Mouse (Mus musculus): ENCODE data around the gene Apobec3.
A peak's percentile ranks its signal among the peaks of the same experiment; 100 is the strongest.
"Not testable (repeated sequence)": the region's sequence is repeated elsewhere in the genome, so short reads cannot be mapped to it uniquely, and the experiment has no call there.

The Apobec3 gene

DNA sequence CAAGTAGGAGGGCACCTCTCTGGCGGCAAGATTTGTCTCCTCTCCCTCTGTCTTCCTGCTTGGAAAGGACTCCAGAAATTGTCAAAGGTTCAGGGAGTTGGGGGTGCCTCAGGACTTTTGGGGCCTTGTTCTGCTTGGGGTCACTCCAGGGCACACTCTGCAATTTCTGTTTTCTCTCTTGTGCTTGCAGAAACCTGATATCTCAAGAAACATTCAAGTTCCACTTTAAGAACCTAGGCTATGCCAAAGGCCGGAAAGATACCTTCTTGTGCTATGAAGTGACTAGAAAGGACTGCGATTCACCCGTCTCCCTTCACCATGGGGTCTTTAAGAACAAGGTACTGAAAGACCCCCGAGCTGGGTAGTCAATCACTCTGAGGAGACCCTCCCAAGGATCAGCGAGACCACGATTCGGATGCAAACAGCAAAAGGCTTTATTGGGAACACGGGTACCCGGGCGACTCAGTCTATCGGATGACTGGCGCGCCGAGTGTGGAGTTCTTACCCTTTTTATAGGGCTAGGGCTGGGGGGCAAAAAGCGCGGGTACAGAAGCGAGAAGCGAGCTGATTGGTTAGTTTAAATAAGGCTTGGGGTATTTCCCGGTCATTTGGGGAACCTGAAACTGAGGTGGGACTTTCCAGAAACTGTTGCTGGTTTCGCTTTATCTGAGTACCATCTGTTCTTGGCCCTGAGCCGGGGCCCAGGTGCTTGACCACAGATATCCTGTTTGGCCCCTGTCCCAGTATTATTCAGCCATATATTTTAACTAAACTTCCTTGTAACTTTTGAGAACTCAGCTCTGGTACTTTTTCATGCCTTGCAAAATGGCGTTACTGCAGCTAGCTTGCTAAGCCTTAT is 4.0 kb downstream of the Apobec3 start:
- DNase-seq = peak in 1 of 2 experiments; percentile 43

DNA sequence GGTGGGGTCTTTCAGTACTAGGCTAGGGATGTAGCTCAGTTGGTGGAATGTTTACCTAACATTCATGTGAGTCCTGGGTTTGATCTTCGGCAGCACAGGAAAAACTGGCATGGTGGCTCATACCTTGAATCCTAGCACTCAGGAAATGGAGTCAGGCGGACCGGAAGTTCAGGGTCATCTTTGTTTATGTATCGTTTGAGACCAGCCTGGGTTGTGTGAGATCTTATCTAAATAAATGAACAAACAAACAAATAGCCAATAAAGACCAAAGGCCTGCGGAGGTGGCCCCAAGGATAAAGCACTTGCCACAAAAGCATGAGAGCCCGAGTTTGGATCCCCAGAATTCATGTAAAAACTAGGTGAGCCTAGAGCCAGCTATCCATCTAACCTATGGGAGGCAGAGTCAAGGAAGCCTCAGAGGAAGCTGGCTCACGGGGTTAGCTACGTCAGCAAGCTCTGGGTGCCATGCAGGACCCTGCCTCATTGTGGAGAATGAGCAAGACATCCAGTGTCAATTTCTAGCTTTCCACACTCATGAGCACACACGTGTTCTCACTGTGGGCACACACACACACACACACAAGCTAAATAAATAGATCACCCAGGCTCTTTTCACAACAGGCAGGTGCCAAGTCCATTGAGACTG is 4.7 kb downstream of the Apobec3 start:
- DNase-seq = no peak

DNA sequence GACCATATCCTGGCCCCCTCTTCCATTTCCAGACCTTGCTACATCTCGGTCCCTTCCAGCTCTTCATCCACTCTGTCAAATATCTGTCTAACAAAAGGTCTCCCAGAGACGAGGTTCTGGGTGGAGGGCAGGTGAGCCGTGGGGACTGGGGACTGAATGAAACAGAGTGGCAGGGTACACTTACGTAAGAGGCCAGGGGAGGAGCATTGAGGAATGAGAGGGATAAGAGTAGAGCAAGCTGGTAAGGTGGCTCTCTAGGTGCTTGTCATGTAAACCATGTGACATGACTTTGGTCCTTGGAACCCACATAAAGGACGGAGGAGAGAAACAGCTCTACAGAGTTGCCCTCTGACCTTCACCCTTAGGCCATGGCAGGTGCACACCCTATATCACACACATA is 7.5 kb downstream of the Apobec3 start:
- DNase-seq = no peak

DNA sequence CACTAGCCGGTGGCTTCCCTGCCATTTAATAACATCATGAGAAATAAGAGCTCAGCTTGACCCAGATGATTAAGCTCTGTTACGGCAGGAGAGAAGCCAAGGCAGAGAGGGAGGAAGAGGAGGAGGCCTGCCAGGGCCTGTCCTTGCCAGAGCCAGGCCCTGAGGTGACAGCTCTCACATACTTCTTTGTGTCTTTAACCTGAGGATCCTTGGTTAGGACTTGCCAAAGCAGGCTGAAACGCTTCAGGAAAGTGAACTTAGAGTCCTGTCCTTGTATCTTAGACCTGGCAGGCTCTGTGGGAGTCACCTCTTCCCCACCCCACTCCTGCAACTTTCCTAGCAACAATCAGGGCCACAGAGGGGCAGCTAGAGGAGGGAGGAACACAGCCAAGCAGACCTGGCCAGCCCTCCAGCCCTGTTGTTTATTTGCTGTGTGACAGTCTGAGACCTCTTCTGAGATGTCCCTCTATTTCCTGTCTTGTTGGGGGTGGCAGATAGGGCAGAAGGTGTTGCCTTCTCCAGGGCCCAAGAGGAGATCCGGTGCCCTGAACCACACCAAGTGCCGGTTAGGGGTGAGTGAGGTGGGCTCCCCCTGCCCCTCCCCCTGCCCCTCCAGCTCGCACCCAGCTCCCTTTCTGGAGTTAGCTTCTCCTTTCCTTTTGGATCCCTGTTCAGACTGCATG is 8.5 kb downstream of the Apobec3 start:
- DNase-seq = no peak

DNA sequence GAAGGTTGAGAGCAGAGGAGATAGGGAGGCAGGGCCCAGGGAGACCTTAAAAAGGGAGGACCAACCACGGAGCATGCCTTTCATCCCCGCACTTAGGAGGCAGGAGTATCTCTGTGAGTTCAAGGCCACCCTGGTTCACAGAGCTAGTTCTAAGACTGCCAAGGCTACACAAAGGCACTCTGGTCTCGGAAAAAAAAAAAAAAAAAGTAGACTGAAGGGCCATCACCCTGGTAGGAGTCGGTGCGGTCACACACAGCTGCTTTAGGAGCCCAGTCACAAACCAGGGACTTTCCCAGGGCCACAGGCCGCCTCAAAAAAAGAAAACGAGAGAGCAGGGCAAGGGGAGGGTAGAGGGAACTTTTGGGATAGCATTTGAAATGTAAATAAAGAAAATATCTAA is 9.3 kb downstream of the Apobec3 start:
- DNase-seq = no peak

DNA sequence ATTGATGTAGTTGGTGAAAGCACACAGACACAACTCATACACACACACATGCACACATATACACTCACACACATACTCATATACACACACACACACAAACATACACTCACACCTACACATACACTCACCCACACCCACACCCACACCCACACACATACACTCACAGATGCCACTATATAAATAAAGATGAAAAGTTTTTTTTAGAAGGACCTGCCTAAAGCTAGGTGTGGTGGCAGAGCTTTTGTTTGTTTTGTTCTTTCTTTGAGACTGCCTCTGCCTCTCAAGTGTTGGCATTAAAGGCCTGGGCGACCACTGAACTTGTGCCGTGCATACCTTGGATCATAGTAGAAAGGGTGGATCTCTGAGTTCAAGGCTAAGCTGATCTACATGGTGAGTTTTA is 9.9 kb downstream of the Apobec3 start:
- no peak for DNase-seq

DNA sequence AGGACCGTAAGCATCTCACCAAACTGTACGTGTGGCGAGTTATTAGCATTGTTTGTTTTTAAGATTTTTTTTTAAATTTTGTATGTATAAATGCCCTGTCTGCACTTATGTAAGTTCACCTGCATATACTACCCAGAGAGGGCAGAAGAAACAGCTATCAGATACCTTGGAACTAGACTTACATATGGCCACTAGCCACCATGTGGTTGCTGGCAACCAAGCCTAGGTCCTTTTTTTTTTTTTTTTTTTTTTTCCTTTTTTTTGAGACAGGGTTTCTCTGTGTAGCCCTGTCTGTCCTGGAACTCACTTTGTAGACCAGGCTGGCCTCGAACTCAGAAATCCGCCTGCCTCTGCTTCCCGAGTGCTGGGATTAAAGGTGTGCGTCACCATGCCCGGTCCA is 11.6 kb downstream of the Apobec3 start:
- not testable (repeated sequence) for DNase-seq

DNA sequence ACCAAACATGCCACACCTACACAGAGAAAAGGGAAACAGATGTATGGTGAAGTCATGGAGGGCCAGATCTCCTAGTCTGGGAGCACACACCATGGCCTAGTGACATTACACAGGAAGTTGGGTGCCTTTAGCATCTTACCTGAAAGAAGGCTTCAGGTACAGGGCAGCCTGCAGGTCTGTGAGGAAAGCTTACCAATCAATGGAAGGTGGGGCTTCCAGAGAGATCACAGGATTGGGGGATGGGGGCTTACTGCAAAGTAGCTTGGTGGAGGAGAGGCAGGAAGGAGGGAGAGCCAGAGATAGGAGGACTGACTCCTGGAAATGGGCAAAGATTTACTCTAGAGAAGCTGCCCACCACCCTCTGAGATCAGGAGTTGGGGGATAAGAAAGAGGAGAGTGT is 12.5 kb downstream of the Apobec3 start:
- DNase-seq = no peak

DNA sequence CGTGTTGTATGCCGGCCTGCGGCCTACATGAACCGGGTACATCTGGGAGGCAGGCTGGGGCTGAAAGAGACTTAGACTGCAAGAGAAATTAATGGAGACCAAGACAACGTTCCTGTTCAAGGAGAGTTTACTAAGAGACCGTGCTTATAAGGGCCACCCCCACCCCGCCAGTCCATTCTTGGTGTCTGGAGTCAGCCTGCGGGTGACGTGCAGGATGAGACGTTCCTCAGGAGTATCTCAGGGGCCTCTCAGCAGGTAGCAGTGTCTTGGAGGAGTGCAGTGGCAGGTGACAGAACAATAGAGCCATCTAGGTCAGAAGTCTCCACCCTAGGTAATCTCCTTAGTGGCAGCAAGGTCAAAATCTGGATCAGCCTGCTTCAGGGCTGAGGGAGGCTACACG is 13.2 kb downstream of the Apobec3 start:
- not testable (repeated sequence) for DNase-seq

DNA sequence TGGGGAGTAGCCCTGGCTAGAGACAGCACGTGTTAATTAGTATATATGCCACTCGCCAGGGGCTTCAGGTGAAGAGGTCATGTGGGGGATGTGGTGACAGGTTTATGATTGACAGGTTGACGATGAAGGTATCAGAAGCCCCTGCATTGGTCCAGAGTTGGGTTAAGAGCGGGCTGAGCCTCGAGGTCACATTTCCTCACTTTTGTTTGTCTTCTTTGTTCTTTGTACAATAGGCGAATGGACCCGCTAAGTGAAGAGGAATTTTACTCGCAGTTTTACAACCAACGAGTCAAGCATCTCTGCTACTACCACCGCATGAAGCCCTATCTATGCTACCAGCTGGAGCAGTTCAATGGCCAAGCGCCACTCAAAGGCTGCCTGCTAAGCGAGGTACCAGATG is 13.8 kb downstream of the Apobec3 start:
- no peak for DNase-seq

DNA sequence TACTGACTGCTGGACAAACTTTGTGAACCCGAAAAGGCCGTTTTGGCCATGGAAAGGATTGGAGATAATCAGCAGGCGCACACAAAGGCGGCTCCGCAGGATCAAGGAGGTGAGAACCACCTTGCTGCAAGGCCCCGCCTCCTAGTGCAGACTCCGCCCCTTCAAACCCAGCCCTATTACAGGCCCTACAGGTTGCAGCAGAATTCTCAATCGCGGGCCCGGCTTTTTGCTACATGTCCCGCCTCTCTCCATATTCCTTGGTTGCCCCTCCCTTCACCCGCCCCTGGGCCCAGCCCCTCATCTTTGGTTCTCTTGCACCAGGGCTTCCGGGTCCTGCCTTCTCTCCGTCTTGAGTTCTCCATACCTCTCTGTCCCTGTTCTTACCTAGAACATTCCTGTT is 15.4 kb downstream of the Apobec3 start:
- no peak for DNase-seq

DNA sequence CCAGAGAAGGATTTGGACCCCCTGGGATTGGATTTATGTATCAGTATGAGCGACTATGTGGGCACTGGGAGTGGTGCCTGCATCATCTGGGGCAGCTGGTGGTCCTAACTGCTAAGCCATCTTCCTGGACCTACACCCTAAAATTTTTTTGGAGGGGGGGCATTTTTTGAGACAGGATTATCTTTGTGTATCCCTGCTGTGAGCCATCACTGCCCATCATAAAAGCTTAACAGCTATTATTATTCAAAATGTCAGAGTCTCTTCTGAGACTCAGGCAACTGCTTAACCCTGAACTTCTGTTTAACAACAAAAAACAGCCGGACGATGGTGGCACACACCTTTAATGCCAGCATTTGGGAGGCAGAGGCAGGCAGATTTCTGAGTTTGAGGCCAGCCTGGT is 17.5 kb downstream of the Apobec3 start:
- not testable (repeated sequence) for DNase-seq

DNA sequence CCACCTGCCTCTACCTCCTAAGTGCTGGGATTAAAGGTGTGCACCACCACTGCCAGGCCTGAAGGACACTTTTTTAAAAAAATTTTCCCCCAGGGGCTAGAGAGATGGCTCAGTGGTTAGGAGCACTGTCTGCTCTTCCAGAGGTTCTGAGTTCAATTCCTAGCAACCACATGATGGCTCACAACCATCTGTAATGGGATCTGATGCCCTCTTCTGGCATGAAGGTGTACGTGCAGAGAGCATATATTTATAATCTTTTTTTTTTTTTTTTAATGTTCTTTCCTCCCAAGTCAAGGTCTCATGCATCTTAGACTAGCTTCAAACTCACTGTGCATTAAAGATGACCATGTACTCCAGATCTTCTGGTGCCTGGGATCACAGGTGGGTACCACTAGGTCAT is 19.4 kb downstream of the Apobec3 start:
- not testable (repeated sequence) for DNase-seq

DNA sequence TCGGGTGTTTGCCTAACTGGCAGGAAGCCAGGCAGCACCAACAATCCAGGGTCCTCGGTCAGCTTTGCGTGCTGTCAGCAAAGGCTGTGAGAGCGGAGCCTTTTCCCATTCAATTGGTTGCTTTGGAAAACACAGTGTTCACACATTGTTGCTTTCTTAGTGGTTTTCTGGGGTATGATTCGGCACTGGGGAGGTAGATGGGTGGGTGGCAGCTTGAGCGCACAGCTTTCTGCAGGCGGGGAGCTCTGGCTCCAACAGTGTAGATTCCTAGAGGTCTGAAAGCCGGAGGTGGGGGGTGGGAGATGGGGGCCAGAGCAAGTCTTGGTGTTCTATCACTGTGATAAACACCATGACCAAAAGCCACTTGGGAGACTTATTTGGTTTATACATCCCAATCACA is 19.9 kb downstream of the Apobec3 start:
- no peak for DNase-seq

DNA sequence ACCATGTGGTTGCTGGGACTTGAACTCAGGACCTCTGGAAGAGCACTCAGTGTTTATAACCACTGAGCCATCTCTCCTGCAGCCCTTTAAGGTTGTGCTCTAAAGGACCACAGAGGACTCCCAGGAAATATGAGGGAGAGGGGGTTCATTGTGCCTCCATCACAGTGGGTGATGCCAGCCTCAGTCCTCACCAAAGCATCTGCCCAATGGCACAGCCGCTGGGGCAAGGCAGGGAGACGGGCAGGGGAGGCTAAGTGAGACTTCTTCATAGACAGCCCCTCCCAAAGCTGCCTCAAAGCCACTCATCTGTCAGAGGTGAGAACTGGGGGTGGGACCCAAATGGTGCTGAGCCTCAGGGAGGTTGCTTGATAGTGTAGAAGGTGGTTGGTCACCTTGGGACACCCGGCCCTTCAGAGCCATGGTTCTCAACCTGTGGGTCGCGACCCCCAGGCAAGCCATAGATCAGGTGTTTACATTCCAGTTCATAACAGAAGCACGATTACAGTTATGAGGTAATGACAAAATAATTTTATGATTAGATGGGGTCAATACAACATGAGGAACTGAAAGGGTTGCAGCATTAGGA is 22.4 kb downstream of the Apobec3 start:
- DNase-seq = no peak

DNA sequence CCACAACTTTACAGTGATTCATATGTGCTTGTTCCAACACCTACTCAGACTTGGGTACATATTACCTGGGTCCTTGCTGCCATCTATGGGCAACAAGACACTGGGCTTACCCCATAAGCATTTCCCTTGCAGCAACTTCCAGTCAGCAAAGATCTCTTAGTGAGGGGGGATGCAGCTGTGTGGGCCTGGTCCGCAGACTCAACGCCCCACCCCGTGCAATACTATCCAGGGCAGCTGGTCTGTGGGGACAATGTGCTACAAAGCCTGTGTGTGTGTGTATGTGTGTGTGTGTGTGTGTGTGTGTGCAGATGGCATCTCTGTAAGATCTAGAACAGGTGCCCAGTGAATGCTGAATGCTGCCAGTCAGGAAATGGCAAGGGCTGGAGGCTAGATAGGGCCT is 22.9 kb downstream of the Apobec3 start:
- no peak for DNase-seq

DNA sequence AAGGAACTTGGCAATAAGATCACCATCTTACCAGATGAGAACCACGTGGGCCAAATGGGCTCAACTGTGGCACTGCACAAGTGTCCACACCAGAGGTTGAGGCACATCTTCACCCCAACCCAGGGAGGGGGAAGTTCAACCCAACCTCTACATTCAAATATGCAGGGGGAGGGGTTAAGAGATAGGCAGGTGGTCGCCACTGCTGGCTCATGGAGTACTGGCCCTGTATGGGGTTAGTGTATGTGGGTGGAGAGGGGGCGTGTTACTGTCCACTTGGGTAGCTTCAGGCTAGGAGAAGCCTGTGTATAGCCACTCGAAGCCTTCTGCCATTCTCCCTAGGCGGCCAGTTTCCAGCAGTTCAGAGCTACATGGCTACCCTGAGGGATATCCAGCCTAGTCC is 24.7 kb downstream of the Apobec3 start:
- DNase-seq = no peak

DNA sequence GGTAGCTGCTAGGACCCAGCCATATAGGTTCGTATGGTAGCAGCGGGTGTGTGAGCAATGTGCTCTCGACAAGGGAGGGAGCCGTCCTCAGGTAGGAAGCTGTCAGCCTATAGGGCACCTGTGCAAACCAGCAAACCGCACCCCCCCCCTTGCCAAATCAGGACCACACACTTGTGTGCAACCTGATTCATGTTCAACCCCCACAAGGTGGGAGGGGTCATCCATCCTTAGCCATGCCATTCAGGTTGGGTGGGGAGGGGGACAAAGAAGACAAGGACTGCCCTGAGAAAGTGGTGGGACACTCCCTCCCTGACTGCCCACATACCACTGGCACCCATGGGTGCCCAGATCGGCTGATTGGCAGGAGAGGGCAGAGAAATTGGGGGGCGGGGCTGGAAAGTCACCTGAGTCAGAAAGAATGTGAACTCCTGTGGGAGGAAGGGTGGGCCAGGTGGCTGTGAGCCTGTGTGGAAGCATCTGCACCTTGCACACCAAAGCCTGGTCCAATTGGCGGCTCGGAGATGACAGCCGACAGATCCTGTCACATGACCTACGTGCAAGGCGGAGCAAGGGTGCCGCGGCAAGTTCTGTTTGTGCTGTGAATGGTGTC is 25.8 kb downstream of the Apobec3 start:
- no peak for DNase-seq

DNA sequence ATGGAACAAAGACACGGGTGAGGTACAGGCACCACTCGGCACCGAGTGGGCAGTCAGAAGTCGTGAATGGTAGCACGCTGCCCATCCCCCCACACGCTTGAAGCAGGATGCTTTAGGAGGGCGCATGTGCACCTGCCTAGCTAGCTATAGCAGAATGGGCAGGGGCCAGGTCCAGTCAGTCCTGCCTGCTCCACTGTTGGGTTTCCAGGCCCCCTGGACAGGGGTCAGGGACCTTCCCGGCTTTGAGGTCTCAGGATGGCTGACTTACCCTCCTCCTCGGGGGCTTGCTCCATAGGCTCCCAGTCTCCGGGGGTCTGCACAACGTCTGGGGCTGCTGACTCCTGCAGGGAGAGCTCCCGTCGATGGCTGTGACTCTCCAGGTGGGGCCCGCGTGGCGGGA is 27.0 kb downstream of the Apobec3 start:
- DNase-seq = no peak

DNA sequence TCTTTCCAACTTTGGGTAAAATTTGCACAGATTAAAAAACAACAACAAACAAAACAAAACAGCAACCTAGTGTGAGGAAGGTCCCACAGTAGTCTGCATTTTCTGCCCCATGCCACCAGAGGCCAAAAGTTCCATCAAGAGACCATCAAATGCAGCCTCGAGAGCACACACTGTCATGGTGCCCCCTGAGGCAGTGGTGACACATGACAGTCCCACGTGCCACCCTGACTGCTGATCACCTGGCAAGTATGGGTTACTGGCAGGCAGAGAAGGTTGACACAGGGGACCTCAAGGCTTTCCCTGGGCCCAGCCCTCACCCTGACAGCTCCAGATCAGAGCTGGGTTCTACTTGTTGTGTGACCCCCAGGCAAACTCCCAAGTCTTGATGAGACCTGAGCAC is 28.3 kb downstream of the Apobec3 start:
- DNase-seq = no peak

DNA sequence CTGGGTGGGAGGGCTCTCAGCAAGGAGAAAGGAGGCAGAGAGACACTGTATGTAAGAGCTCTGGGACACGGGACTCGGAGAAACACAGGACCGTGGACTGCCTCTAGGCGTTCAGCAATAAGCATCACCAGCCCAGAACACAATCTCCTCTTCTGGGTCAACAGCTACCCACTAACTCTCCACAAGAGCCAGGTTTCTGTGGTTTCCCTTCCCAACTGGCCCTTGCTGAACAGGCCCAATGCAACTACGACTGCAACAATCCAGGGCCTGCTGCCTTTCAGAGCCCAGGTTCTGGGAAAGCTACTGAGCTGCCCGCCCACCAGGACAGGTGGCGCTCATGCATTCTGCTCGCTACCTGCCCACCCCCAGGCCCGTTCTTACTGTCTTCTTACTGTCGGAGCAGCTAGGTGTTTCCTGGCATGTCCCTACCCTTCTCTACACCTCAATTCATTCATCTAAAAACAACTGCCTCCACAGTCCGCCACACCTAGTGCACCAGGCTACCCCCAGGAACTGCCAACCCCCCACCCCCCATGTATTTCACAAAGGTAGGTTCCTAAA is 35.5 kb downstream of the Apobec3 start:
- no peak for DNase-seq

DNA sequence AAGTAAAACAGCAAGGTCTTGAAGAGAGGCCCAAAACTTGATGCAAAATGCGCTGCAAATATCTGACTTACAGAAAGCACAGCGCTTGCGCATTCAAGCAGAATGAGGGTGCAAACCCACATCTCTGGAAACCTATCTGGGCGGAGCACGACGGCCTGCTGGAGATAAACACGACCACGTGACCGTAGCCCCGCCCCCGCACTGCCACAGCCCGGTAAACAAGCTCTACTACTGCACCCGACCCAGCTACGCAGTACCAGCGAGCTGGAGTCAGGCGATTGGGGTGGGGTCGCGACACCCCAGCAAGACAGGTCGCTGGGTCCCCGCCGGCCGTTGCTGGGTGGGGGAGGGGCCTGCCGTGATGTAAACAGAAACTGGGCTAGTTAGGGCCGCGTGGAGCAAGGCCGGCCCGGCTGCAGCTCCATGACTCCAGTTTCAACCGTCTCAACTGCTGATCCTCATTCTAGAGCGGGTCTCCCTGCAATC is 36.2 kb downstream of the Apobec3 start:
- DNase-seq = peak; percentile 94 to 96

DNA sequence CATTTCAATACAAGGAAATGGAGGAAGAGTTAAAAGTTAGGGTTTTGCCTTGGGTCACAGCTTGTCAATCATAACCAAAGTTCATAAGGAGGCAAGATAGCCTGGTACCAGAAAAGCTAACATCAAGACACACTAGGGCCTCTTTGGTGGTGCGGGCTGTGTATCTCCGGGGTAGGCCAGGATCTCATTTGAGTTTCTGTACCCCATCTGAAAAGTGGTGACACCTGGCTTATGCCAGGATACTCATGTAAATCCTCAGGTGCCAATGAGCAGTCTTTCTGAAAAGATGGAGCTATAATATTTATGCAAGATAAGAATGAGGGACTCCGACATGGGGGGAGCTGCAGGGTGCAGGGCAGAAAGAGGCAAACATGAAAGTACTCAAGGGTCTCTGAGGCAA is 36.9 kb downstream of the Apobec3 start:
- no peak for DNase-seq

Measured in lung, postnatal 4 days (tissue).